Mouse (Mus musculus): ENCODE data around the gene Eif4a1. TPM values are rescaled to one million over a fixed set of nuclear protein-coding genes. Genes with fewer than 3 reads are reported as not detected.
"Not testable (repeated sequence)": the region's sequence is repeated elsewhere in the genome, so short reads cannot be mapped to it uniquely, and the experiment has no call there.

Gene Eif4a1
- total RNA-seq, 1 experiment = 1,948 TPM

GRCm38 (mm10) chr11:69704613-69705010, 32.4 kb upstream of the Eif4a1 start:
- Histone ChIP-seq H3K4me1 (ENCODE audit: control insufficient read depth in 2 of 2, insufficient read depth in 2 of 2, low read length in 2 of 2, poor library complexity in 1 of 2) (peaks cover 26 to 37% of the 10 kb centered on the region in 2 experiments), H3K4me3 (ENCODE audit: insufficient read depth in 1 of 2, low read depth in 1 of 2, low read length in 2 of 2, poor library complexity in 1 of 2, severe bottlenecking in 1 of 2) (peak overlapping the region; percentile 4 to 23; a peak in 1 of 4 replicates), H3K9ac (ENCODE audit: insufficient read depth, low read depth, low read length, poor library complexity, severe bottlenecking) (peak overlapping the region; percentile 52; the same call in 1 of the 2 replicates), H3K36me3 (ENCODE audit: control insufficient read depth, insufficient read depth, low read length, poor library complexity, severe bottlenecking) (no peaks in the 10 kb centered on the region), H3K27ac (ENCODE audit: insufficient read depth, low read depth, low read length, poor library complexity, severe bottlenecking) (peak overlapping the region; percentile 89), H3K9me3 (ENCODE audit: control insufficient read depth, insufficient read depth, low read depth, low read length) (no peaks in the 10 kb centered on the region)
- no peak for TF ChIP-seq MAFK (IDR thresholded peaks at IDR 0.05; ENCODE audit: insufficient read depth, low read depth, low read length)
- TF ChIP-seq ZNF384 (IDR thresholded peaks at IDR 0.05; ENCODE audit: low read depth, low read length) = no peak
- TF ChIP-seq HCFC1 (IDR thresholded peaks at IDR 0.05; ENCODE audit: borderline replicate concordance, insufficient read depth, low read length) = no peak
- no peak for TF ChIP-seq ZC3H11A (IDR thresholded peaks at IDR 0.05; ENCODE audit: borderline replicate concordance, low read depth, low read length)
- TF ChIP-seq CHD2 (IDR thresholded peaks at IDR 0.05; ENCODE audit: low read depth, low read length) = no peak
- no peak for DNase-seq (ENCODE audit: low read depth, low spot score)
- in situ Hi-C loops (cut with MboI; ENCODE audit: low sequenced_read_pairs in 2 of 2, unreplicated experiment in 2 of 2) = no loop called here

- Histone ChIP-seq H3K9ac (ENCODE audit: insufficient read depth, low read depth, low read length, poor library complexity, severe bottlenecking) (peak overlapping the region; percentile 33; the same call in 1 of the 2 replicates), H3K4me1 (ENCODE audit: control insufficient read depth in 2 of 2, insufficient read depth in 2 of 2, low read length in 2 of 2, poor library complexity in 1 of 2) (peaks cover 22 to 33% of the 10 kb centered on the region in 2 experiments), H3K36me3 (ENCODE audit: control insufficient read depth, insufficient read depth, low read length, poor library complexity, severe bottlenecking) (no peaks in the 10 kb centered on the region), H3K9me3 (ENCODE audit: control insufficient read depth, insufficient read depth, low read depth, low read length) (no peaks in the 10 kb centered on the region), H3K27ac (ENCODE audit: insufficient read depth, low read depth, low read length, poor library complexity, severe bottlenecking) (peak overlapping the region; percentile 89), H3K4me3 (ENCODE audit: insufficient read depth in 1 of 2, low read depth in 1 of 2, low read length in 2 of 2, poor library complexity in 1 of 2, severe bottlenecking in 1 of 2) (peak overlapping the region in 1 of 2 experiments; percentile 4; a peak in 2 of 4 replicates)
- in situ Hi-C loops (cut with MboI; ENCODE audit: low sequenced_read_pairs in 2 of 2, unreplicated experiment in 2 of 2) = no loop called here
- no peak for DNase-seq (ENCODE audit: low read depth, low spot score)
- no peak for TF ChIP-seq ZC3H11A (IDR thresholded peaks at IDR 0.05; ENCODE audit: borderline replicate concordance, low read depth, low read length)
- no peak for TF ChIP-seq MAFK (IDR thresholded peaks at IDR 0.05; ENCODE audit: insufficient read depth, low read depth, low read length)
- TF ChIP-seq CHD2 (IDR thresholded peaks at IDR 0.05; ENCODE audit: low read depth, low read length) = peak; percentile 61; the same call in 1 of the 2 replicates
- TF ChIP-seq ZNF384 (IDR thresholded peaks at IDR 0.05; ENCODE audit: low read depth, low read length) = peak; percentile 79
- TF ChIP-seq HCFC1 (IDR thresholded peaks at IDR 0.05; ENCODE audit: borderline replicate concordance, insufficient read depth, low read length) = no peak
Observed at GRCm38 (mm10) chr11:69703814-69704612, 31.8 kb upstream of the Eif4a1 start.

GRCm38 (mm10) chr11:69703381-69703780, 31.2 kb upstream of the Eif4a1 start:
- H3K27ac ChIP-seq (ENCODE audit: insufficient read depth, low read depth, low read length, poor library complexity, severe bottlenecking) = peak overlapping the region; percentile 98
- H3K4me1 ChIP-seq (ENCODE audit: control insufficient read depth in 2 of 2, insufficient read depth in 2 of 2, low read length in 2 of 2, poor library complexity in 1 of 2) = peaks cover 18 to 32% of the 10 kb centered on the region in 2 experiments; a peak in 3 of 4 replicates
- DNase-seq (ENCODE audit: low read depth, low spot score); in situ Hi-C loops (cut with MboI; ENCODE audit: low sequenced_read_pairs in 2 of 2, unreplicated experiment in 2 of 2); H3K36me3 ChIP-seq (ENCODE audit: control insufficient read depth, insufficient read depth, low read length, poor library complexity, severe bottlenecking); H3K4me3 ChIP-seq (ENCODE audit: insufficient read depth in 1 of 2, low read depth in 1 of 2, low read length in 2 of 2, poor library complexity in 1 of 2, severe bottlenecking in 1 of 2); H3K9me3 ChIP-seq (ENCODE audit: control insufficient read depth, insufficient read depth, low read depth, low read length): not testable (repeated sequence)
- H3K9ac ChIP-seq (ENCODE audit: insufficient read depth, low read depth, low read length, poor library complexity, severe bottlenecking) = peak overlapping the region; percentile 45; the same call in 1 of the 2 replicates

- peak overlapping the region; percentile 98 for H3K27ac ChIP-seq (ENCODE audit: insufficient read depth, low read depth, low read length, poor library complexity, severe bottlenecking)
Observed at GRCm38 (mm10) chr11:69702886-69703285, 30.7 kb upstream of the Eif4a1 start.

GRCm38 (mm10) chr11:69699595-69699994, 27.4 kb upstream of the Eif4a1 start:
- Histone ChIP-seq H3K4me3 (ENCODE audit: insufficient read depth in 1 of 2, low read depth in 1 of 2, low read length in 2 of 2, poor library complexity in 1 of 2, severe bottlenecking in 1 of 2) (no peak overlapping the region), H3K27ac (ENCODE audit: insufficient read depth, low read depth, low read length, poor library complexity, severe bottlenecking) (peak overlapping the region; percentile 55; the same call in 1 of the 2 replicates), H3K4me1 (ENCODE audit: control insufficient read depth in 2 of 2, insufficient read depth in 2 of 2, low read length in 2 of 2, poor library complexity in 1 of 2) (peaks cover 10 to 32% of the 10 kb centered on the region in 2 experiments), H3K9me3 (ENCODE audit: control insufficient read depth, insufficient read depth, low read depth, low read length) (no peaks in the 10 kb centered on the region), H3K9ac (ENCODE audit: insufficient read depth, low read depth, low read length, poor library complexity, severe bottlenecking) (no peak overlapping the region), H3K36me3 (ENCODE audit: control insufficient read depth, insufficient read depth, low read length, poor library complexity, severe bottlenecking) (no peaks in the 10 kb centered on the region)
- DNase-seq (ENCODE audit: low read depth, low spot score) = no peak
- in situ Hi-C loops (cut with MboI; ENCODE audit: low sequenced_read_pairs in 2 of 2, unreplicated experiment in 2 of 2) = no loop called here
- TF ChIP-seq ZC3H11A (IDR thresholded peaks at IDR 0.05; ENCODE audit: borderline replicate concordance, low read depth, low read length) (no peak), ZNF384 (IDR thresholded peaks at IDR 0.05; ENCODE audit: low read depth, low read length) (no peak), MAFK (IDR thresholded peaks at IDR 0.05; ENCODE audit: insufficient read depth, low read depth, low read length) (no peak), CHD2 (IDR thresholded peaks at IDR 0.05; ENCODE audit: low read depth, low read length) (no peak)

More at GRCm38 (mm10) chr11:69702886-69703285, 30.7 kb upstream of the Eif4a1 start:
- H3K4me3 ChIP-seq (ENCODE audit: insufficient read depth in 1 of 2, low read depth in 1 of 2, low read length in 2 of 2, poor library complexity in 1 of 2, severe bottlenecking in 1 of 2); DNase-seq (ENCODE audit: low read depth, low spot score); in situ Hi-C loops (cut with MboI; ENCODE audit: low sequenced_read_pairs in 2 of 2, unreplicated experiment in 2 of 2); H3K9me3 ChIP-seq (ENCODE audit: control insufficient read depth, insufficient read depth, low read depth, low read length); H3K36me3 ChIP-seq (ENCODE audit: control insufficient read depth, insufficient read depth, low read length, poor library complexity, severe bottlenecking): not testable (repeated sequence)
- Histone ChIP-seq H3K4me1 (ENCODE audit: control insufficient read depth in 2 of 2, insufficient read depth in 2 of 2, low read length in 2 of 2, poor library complexity in 1 of 2) (peaks cover 18 to 29% of the 10 kb centered on the region in 2 experiments; a peak in 3 of 4 replicates), H3K9ac (ENCODE audit: insufficient read depth, low read depth, low read length, poor library complexity, severe bottlenecking) (peak overlapping the region; percentile 45; the same call in 1 of the 2 replicates)

Measured in ES-E14 (cell line).